Mouse (Mus musculus) midbrain, postnatal 0 days (tissue): ENCODE measurements around the gene Ubtd1. TPM values are rescaled to one million over a fixed set of nuclear protein-coding genes. Genes with fewer than 3 reads are reported as not detected.
A peak's percentile ranks its signal among the peaks of the same experiment; 100 is the strongest.

ENCODE experiments used
- ATAC-seq: fragments of 200-750 bp; cut with Nextera tagmentation; 2 replicates; pipeline ENCODE4 v1.8.0; 2017; ENCODE audit warnings: moderate number of reproducible peaks, mild to moderate bottlenecking, moderate TSS enrichment, moderate library complexity; ENCODE audit not compliant: low FRiP score
- DNase-seq: peaks from one replicate; pipeline ENCODE4 v3.0.0-alpha.2; 2015; ENCODE audit warnings: low spot score
- H3K27ac ChIP-seq: fragments of 300-500 bp; sonication (generic); 2 replicates; pipeline ENCODE4 v1.5.1; 2014; ENCODE audit warnings: low read depth, mild to moderate bottlenecking, low read length, mixed read lengths
- H3K27me3 ChIP-seq: fragments of 300-500 bp; sonication (generic); 2 replicates; pipeline ENCODE4 v1.6.1; 2014; ENCODE audit warnings: low read length, control low read depth, mixed read lengths; ENCODE audit not compliant: insufficient read depth
- H3K36me3 ChIP-seq: fragments of 300-500 bp; sonication (generic); 2 replicates; pipeline ENCODE4 v1.6.1; 2014; ENCODE audit warnings: low read length, control low read depth, mixed read lengths; ENCODE audit not compliant: insufficient read depth
- H3K4me1 ChIP-seq: fragments of 300-500 bp; sonication (generic); 2 replicates; pipeline ENCODE4 v1.6.1; 2014; ENCODE audit warnings: mild to moderate bottlenecking, control low read depth, antibody characterized with exemption, low read length, mixed read lengths; ENCODE audit not compliant: insufficient read depth
- H3K4me2 ChIP-seq: fragments of 300-500 bp; sonication (generic); 2 replicates; pipeline ENCODE4 v1.6.1; 2014; ENCODE audit warnings: low read depth, mild to moderate bottlenecking, low read length, mixed read lengths; ENCODE audit not compliant: poor library complexity, severe bottlenecking
- H3K4me3 ChIP-seq: fragments of 300-500 bp; sonication (generic); 2 replicates; pipeline ENCODE4 v1.5.1; 2014; ENCODE audit warnings: low read depth, mild to moderate bottlenecking, low read length, moderate library complexity
- H3K9ac ChIP-seq: fragments of 300-500 bp; sonication (generic); replicated peaks from 2 replicates; pipeline ENCODE4 v1.6.1; 2014; ENCODE audit warnings: mild to moderate bottlenecking, low read length, moderate library complexity, mixed read lengths; ENCODE audit not compliant: poor library complexity, severe bottlenecking
- H3K9me3 ChIP-seq: fragments of 300-500 bp; sonication (generic); 2 replicates; pipeline ENCODE4 v1.6.1; 2016; ENCODE audit warnings: low read length, control low read depth
- CTCF ChIP-seq: IDR thresholded peaks from 2 replicates; pipeline ENCODE4 v1.5.1; 2016; ENCODE audit warnings: antibody characterized with exemption, mild to moderate bottlenecking
- WGBS: fragments of 180-500 bp; shearing (Covaris S2); extraction: QIAGEN DNeasy Blood & Tissue Kit; methylation state at CpG from one replicate; pipeline ENCODE4 v1.1.7; 2014; 5-methylcytosine and 5-hydroxymethylcytosine counted together
- polyA plus RNA-seq: library from polyadenylated mRNA; unstranded; fragments of >200 nt; fragmentation: Nextera tagmentation; extraction: Ambion mirVana; gene quantifications from 2 replicates; pipeline ENCODE4 v1.2.1, GENCODE M21; 2015
- total RNA-seq: library from RNA; depleted of rRNA; stranded (reverse); fragments of >200 nt; gene quantifications from 2 replicates; pipeline ENCODE4 v1.2.3, GENCODE M21; 2014

Gene Ubtd1
- total and polyA plus RNA-seq, 2 experiments from 2014 or later, result 12.2 to 17.5 TPM

DNA sequence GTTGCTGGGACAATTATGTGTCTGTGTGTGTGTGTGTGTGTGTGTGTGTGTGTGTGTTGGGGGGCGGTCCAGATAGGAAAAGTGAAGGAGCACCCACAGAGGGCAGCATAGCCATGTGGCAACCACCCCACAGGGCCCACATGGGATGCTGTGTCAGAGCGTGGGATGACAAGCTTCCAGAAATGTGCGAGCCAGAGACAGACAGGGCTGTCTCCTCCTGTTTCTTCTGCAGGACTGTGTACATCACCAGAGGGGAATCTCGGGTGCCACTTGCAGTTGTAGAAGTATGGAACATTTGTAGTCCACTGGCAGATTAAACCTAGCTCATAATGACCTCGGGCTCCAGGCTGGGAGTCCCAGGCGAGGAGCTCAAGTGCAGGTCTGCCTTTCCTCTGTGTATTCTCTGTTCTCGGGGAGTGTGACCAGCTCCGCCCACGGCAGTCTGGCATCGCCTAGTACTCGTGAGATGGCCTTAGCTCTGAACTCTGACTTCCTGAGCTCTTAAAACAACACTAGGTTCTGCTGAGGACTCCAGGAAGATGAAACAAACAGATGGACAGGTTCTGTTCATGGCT lies 53.4 kb downstream of the Ubtd1 start:
- H3K4me1 ChIP-seq, result no peaks in the 10 kb centered on the region
- H3K4me2 ChIP-seq, result no peak overlapping the region
- WGBS, result 58% methylated on average over 11 of the region's 11 CpGs
- H3K9ac ChIP-seq, result no peak overlapping the region
- H3K36me3 ChIP-seq, result 0 out of 2 replicates have a peak, but pooled peaks cover 2% of the 10 kb centered on the region
- peak; percentile 47; the same call in 1 of the 2 replicates for ATAC-seq
- no peak overlapping the region for H3K27ac ChIP-seq
- H3K4me3 ChIP-seq, result no peak overlapping the region
- no peak for DNase-seq
- H3K9me3 ChIP-seq, result no peaks in the 10 kb centered on the region
- H3K27me3 ChIP-seq, result no peaks in the 10 kb centered on the region
- TF ChIP-seq CTCF, result no peak

DNA sequence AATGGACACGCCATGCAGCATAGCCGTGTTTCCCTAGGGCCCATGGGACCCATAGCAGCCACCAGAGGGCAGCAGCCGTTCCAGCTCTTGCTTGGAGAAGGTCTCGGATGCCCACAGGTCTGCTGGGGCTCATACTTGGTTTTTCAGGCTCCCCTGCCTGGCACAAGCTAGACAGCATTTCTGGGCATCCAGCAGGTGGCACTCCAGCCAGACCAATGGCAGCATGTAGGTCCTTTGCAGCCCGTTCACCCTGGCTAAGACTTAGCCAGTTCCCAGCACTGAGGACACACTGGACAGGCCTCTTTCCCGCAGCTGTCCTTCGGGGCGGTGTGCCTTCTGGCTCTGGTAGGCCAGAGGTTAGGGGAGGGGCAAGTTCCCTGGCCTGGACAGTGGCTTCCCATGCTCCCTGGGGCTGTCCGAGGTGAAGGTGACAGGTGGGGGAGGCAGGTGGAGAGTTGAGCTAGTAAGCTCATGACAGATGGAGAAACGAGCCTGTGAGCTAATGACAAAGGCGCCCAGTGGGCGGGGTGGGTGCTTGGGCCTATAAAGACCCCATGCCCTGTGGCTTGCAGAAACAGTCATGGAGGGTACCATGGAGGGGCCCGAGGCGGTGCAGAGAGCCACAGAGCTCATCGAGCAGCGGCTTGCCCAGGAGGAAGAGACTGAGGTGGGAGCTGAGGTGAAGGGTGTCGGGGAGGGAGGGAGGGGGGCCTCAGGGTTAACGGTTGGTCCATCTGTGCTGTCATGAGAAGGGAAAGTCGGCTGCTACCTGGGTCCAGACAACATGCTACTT lies 54.1 kb downstream of the Ubtd1 start, which contains the start of gene Ankrd2:
Gene Ankrd2 (plus strand): TSS at position 545 of the 793 bp plus-strand sequence.
- 68% methylated on average over 19 of the region's 19 CpGs for WGBS
- Histone ChIP-seq H3K27me3 (no peaks in the 10 kb centered on the region), H3K9ac (no peak within 1 kb of the TSS), H3K4me3 (no peak within 1 kb of the TSS), H3K9me3 (no peaks in the 10 kb centered on the region), H3K4me2 (no peak within 1 kb of the TSS), H3K4me1 (no peaks in the 10 kb centered on the region), H3K27ac (no peak within 1 kb of the TSS), H3K36me3 (0 out of 2 replicates have a peak, but pooled peaks cover 2% of the 10 kb centered on the region)
- peak; percentile 88 for TF ChIP-seq CTCF
- DNase-seq (peak; percentile 92), ATAC-seq (peak; percentile 74)

DNA sequence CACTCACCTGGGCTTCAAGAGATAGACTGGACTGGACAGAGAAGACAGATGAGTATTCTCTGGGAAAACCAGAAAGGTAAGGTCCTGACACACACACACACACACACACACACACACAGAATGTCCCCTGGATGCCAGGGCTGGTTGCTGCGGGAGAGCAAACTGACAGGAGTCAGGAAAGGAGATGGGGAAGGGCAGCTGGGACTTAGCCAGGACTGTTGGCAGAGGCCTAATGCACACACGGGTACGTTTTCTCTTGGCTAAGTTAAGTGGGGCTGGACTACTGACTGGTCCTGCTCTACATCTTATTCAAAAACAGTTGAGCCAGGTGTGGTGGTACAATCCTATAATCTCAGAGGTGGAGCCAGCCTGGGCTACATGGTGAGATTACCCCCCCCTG lies 54.8 kb downstream of the Ubtd1 start:
- 77% methylated on average over 3 of the region's 3 CpGs for WGBS
- Histone ChIP-seq H3K36me3 (0 out of 2 replicates have a peak, but pooled peaks cover 2% of the 10 kb centered on the region), H3K4me1 (no peaks in the 10 kb centered on the region), H3K9me3 (no peaks in the 10 kb centered on the region), H3K27me3 (no peaks in the 10 kb centered on the region), H3K9ac (no peak overlapping the region), H3K4me2 (no peak overlapping the region), H3K27ac (no peak overlapping the region), H3K4me3 (no peak overlapping the region)
- no peak for TF ChIP-seq CTCF
- DNase-seq (no peak), ATAC-seq (no peak)

DNA sequence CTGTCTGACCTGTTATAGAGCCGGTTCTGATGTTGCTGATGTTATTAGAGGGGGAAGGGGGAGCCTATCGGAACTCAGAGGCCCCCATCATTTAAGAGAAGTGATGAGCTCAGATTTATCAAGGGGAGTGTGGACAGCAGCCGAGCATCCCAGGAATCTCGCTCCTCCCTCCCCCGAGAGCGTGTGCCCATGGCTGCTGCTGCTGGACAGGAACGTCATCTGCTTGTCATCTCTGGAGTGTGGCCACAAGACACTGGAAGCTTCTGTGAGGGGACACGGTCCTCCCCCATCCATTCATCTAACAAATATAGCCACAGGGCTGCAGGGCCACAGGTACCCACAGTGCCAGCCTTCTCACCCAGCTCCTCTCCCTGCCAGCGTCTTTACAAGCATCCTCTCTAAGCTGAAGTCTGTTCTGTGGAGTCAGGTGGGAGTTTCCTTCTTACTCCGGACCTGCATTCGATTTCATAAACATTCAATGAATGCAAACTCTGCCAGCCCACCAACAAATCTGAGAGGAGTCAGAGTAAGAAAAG lies 55.7 kb downstream of the Ubtd1 start:
- no peak overlapping the region for H3K4me2 ChIP-seq
- DNase-seq, result no peak
- H3K4me1 ChIP-seq, result no peaks in the 10 kb centered on the region
- 0 out of 2 replicates have a peak, but pooled peaks cover 2% of the 10 kb centered on the region for H3K36me3 ChIP-seq
- H3K27ac ChIP-seq, result no peak overlapping the region
- no peaks in the 10 kb centered on the region for H3K9me3 ChIP-seq
- no peak overlapping the region for H3K9ac ChIP-seq
- no peak for ATAC-seq
- WGBS, result 83% methylated on average over 11 of the region's 11 CpGs
- H3K27me3 ChIP-seq, result no peaks in the 10 kb centered on the region
- no peak for TF ChIP-seq CTCF
- no peak overlapping the region for H3K4me3 ChIP-seq

DNA sequence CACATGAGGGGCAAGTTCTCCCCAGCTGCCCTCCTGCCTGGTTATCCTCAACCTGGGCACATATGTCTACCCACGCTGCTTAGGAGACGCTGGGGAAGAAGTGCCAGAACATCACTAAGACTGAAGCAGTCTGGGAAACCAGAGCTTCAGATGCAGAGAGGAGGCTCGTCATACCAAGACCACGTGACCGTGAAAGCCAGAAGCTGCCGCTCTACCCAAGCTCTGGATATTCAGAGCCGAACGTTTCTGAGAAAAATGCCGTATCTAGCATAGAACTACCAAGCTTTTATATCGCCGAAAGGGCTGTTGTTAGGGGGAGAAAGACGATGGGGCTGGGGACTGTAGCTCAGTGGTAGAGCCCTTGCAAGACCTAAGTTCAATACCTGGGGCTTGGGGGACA lies 56.7 kb downstream of the Ubtd1 start:
- no peak for DNase-seq
- no peak overlapping the region for H3K4me2 ChIP-seq
- WGBS, result 91% methylated on average over 12 of the region's 12 CpGs
- H3K27ac ChIP-seq, result no peak overlapping the region
- no peaks in the 10 kb centered on the region for H3K4me1 ChIP-seq
- 0 out of 2 replicates have a peak, but pooled peaks cover 2% of the 10 kb centered on the region for H3K36me3 ChIP-seq
- no peaks in the 10 kb centered on the region for H3K9me3 ChIP-seq
- TF ChIP-seq CTCF, result no peak
- no peak for ATAC-seq
- H3K4me3 ChIP-seq, result no peak overlapping the region
- H3K9ac ChIP-seq, result no peak overlapping the region
- no peaks in the 10 kb centered on the region for H3K27me3 ChIP-seq

DNA sequence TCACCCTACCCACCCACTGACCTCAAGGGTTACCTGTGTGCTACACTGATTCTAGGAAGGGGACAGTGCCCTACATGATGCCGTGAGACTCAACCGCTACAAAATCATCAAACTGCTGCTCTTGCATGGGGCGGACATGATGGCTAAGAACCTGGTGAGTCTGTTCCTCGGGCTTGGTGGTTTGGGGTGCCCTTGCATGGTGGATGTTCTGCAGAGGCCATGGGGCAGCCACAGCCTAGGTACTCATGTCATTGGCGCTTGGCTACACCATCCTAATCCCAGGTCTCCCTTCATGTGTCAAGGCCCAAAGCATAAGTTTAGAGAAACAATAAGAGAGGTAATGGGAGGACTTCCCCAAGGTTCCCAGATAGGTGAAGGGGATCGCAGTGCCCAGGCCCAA lies 62.4 kb downstream of the Ubtd1 start:
- Histone ChIP-seq H3K4me1 (no peaks in the 10 kb centered on the region), H3K27ac (no peak overlapping the region), H3K36me3 (no peaks in the 10 kb centered on the region), H3K9ac (no peak overlapping the region), H3K27me3 (no peaks in the 10 kb centered on the region), H3K4me2 (no peak overlapping the region), H3K9me3 (no peaks in the 10 kb centered on the region), H3K4me3 (no peak overlapping the region)
- DNase-seq (no peak), ATAC-seq (no peak)
- no peak for TF ChIP-seq CTCF
- 98% methylated on average over 6 of the region's 6 CpGs for WGBS
